Mouse (Mus musculus): Measurements from ENCODE around the gene Il1r1. TPM values are rescaled to one million over a fixed set of nuclear protein-coding genes. Genes with fewer than 3 reads are reported as not detected.

Il1r1 gene
- total and polyA plus RNA-seq, 2 experiments from 2014 or later: 0.49 to 0.71 TPM

- H3K9me3 ChIP-seq (ENCODE audit: low read length): no peaks in the 10 kb centered on the region
- TF ChIP-seq CTCF (IDR thresholded peaks at IDR 0.05): no peak
- H3K27me3 ChIP-seq (ENCODE audit: insufficient read depth, low read length): no peaks in the 10 kb centered on the region
- ATAC-seq (ENCODE audit: low FRiP score) (no peak), DNase-seq (ENCODE audit: low spot score) (no peak)
- H3K4me1 ChIP-seq (ENCODE audit: insufficient read depth, low read length): peaks cover 6% of the 10 kb centered on the region; the same call in 1 of the 2 replicates
- no peak overlapping the region for H3K4me3 ChIP-seq (ENCODE audit: low read depth, low read length)
- 88% methylated on average over 6 of the region's 6 CpGs for WGBS
- H3K36me3 ChIP-seq (ENCODE audit: insufficient read depth, low read length): no peaks in the 10 kb centered on the region
- no peak overlapping the region for H3K4me2 ChIP-seq (ENCODE audit: low read depth, low read length, poor library complexity, severe bottlenecking)
- no peak overlapping the region for H3K9ac ChIP-seq (replicated peaks; ENCODE audit: low read length, poor library complexity, severe bottlenecking)
- no peak overlapping the region for H3K27ac ChIP-seq (ENCODE audit: low read depth, low read length)
These were observed 43.7 kb downstream of the Il1r1 start for GRCm38 (mm10) chr1:40268536-40268935.

- no peak for TF ChIP-seq CTCF (IDR thresholded peaks at IDR 0.05)
- no peaks in the 10 kb centered on the region for H3K9me3 ChIP-seq (ENCODE audit: low read length)
- no peak overlapping the region for H3K4me3 ChIP-seq (ENCODE audit: low read depth, low read length)
- no peaks in the 10 kb centered on the region for H3K36me3 ChIP-seq (ENCODE audit: insufficient read depth, low read length)
- H3K4me1 ChIP-seq (ENCODE audit: insufficient read depth, low read length): peaks cover 6% of the 10 kb centered on the region; the same call in 1 of the 2 replicates
- 96% methylated on average over 12 of the region's 12 CpGs for WGBS
- DNase-seq (ENCODE audit: low spot score) (no peak), ATAC-seq (ENCODE audit: low FRiP score) (no peak)
- no peak overlapping the region for H3K4me2 ChIP-seq (ENCODE audit: low read depth, low read length, poor library complexity, severe bottlenecking)
- H3K9ac ChIP-seq (replicated peaks; ENCODE audit: low read length, poor library complexity, severe bottlenecking): no peak overlapping the region
- H3K27ac ChIP-seq (ENCODE audit: low read depth, low read length): no peak overlapping the region
- H3K27me3 ChIP-seq (ENCODE audit: insufficient read depth, low read length): no peaks in the 10 kb centered on the region
These were observed 45.5 kb downstream of the Il1r1 start for GRCm38 (mm10) chr1:40270415-40270814.

GRCm38 (mm10) chr1:40271052-40271451 is 46.2 kb downstream of the Il1r1 start:
- no peak for DNase-seq (ENCODE audit: low spot score)
- Histone ChIP-seq H3K27ac (ENCODE audit: low read depth, low read length) (no peak overlapping the region), H3K4me1 (ENCODE audit: insufficient read depth, low read length) (peaks cover 6% of the 10 kb centered on the region; the same call in 1 of the 2 replicates), H3K27me3 (ENCODE audit: insufficient read depth, low read length) (no peaks in the 10 kb centered on the region), H3K4me3 (ENCODE audit: low read depth, low read length) (no peak overlapping the region), H3K9me3 (ENCODE audit: low read length) (no peaks in the 10 kb centered on the region), H3K9ac (replicated peaks; ENCODE audit: low read length, poor library complexity, severe bottlenecking) (no peak overlapping the region), H3K4me2 (ENCODE audit: low read depth, low read length, poor library complexity, severe bottlenecking) (no peak overlapping the region), H3K36me3 (ENCODE audit: insufficient read depth, low read length) (no peaks in the 10 kb centered on the region)
- 87% methylated on average over 4 of the region's 4 CpGs for WGBS
- no peak for TF ChIP-seq CTCF (IDR thresholded peaks at IDR 0.05)
- no peak for ATAC-seq (ENCODE audit: low FRiP score)

- peaks cover 1% of the 10 kb centered on the region; the same call in 1 of the 2 replicates for H3K4me1 ChIP-seq (ENCODE audit: insufficient read depth, low read length)
- no peak for TF ChIP-seq CTCF (IDR thresholded peaks at IDR 0.05)
- H3K36me3 ChIP-seq (ENCODE audit: insufficient read depth, low read length): no peaks in the 10 kb centered on the region
- no peaks in the 10 kb centered on the region for H3K27me3 ChIP-seq (ENCODE audit: insufficient read depth, low read length)
- no peak overlapping the region for H3K4me3 ChIP-seq (ENCODE audit: low read depth, low read length)
- no peak overlapping the region for H3K4me2 ChIP-seq (ENCODE audit: low read depth, low read length, poor library complexity, severe bottlenecking)
- WGBS: 91% methylated on average over 10 of the region's 10 CpGs
- no peak overlapping the region for H3K27ac ChIP-seq (ENCODE audit: low read depth, low read length)
- no peak for ATAC-seq (ENCODE audit: low FRiP score)
- H3K9ac ChIP-seq (replicated peaks; ENCODE audit: low read length, poor library complexity, severe bottlenecking): no peak overlapping the region
- DNase-seq (ENCODE audit: low spot score): no peak
- H3K9me3 ChIP-seq (ENCODE audit: low read length): no peaks in the 10 kb centered on the region
These were observed 46.7 kb downstream of the Il1r1 start for GRCm38 (mm10) chr1:40271486-40272055.

- Histone ChIP-seq H3K9me3 (ENCODE audit: low read length) (no peaks in the 10 kb centered on the region), H3K9ac (replicated peaks; ENCODE audit: low read length, poor library complexity, severe bottlenecking) (no peak overlapping the region), H3K27me3 (ENCODE audit: insufficient read depth, low read length) (no peaks in the 10 kb centered on the region), H3K36me3 (ENCODE audit: insufficient read depth, low read length) (no peaks in the 10 kb centered on the region), H3K27ac (ENCODE audit: low read depth, low read length) (no peak overlapping the region), H3K4me1 (ENCODE audit: insufficient read depth, low read length) (no peaks in the 10 kb centered on the region), H3K4me3 (ENCODE audit: low read depth, low read length) (no peak overlapping the region), H3K4me2 (ENCODE audit: low read depth, low read length, poor library complexity, severe bottlenecking) (no peak overlapping the region)
- WGBS: 83% methylated on average over 3 of the region's 3 CpGs
- no peak for ATAC-seq (ENCODE audit: low FRiP score)
- no peak for TF ChIP-seq CTCF (IDR thresholded peaks at IDR 0.05)
- no peak for DNase-seq (ENCODE audit: low spot score)
These were observed 47.3 kb downstream of the Il1r1 start for GRCm38 (mm10) chr1:40272204-40272603.

- Histone ChIP-seq H3K9ac (replicated peaks; ENCODE audit: low read length, poor library complexity, severe bottlenecking) (no peak overlapping the region), H3K9me3 (ENCODE audit: low read length) (no peaks in the 10 kb centered on the region), H3K4me2 (ENCODE audit: low read depth, low read length, poor library complexity, severe bottlenecking) (no peak overlapping the region), H3K36me3 (ENCODE audit: insufficient read depth, low read length) (no peaks in the 10 kb centered on the region), H3K4me3 (ENCODE audit: low read depth, low read length) (no peak overlapping the region), H3K4me1 (ENCODE audit: insufficient read depth, low read length) (no peaks in the 10 kb centered on the region), H3K27me3 (ENCODE audit: insufficient read depth, low read length) (no peaks in the 10 kb centered on the region), H3K27ac (ENCODE audit: low read depth, low read length) (no peak overlapping the region)
- TF ChIP-seq CTCF (IDR thresholded peaks at IDR 0.05): no peak
- ATAC-seq (ENCODE audit: low FRiP score) (no peak), DNase-seq (ENCODE audit: low spot score) (no peak)
- 81% methylated on average over 1 of the region's 1 CpGs for WGBS
These were observed 48.6 kb downstream of the Il1r1 start for GRCm38 (mm10) chr1:40273491-40273890.

All from midbrain, postnatal 0 days (tissue).